Mouse (Mus musculus) liver, adult 2 months (tissue): ENCODE data around the gene Hba-a1.

Experiments
- CTCF ChIP-seq: fragments of 200-500 bp; IDR thresholded peaks from 2 replicates; pipeline ENCODE4 v1.5.1; 2011; ENCODE audit warnings: low read depth, low read length, control low read depth
- POLR2A ChIP-seq: fragments of 200-500 bp; IDR thresholded peaks from 2 replicates; pipeline ENCODE4 v1.6.1; 2011; ENCODE audit warnings: low read length, control low read depth; ENCODE audit not compliant: insufficient read depth; ENCODE audit errors: extremely low read depth

DNA sequence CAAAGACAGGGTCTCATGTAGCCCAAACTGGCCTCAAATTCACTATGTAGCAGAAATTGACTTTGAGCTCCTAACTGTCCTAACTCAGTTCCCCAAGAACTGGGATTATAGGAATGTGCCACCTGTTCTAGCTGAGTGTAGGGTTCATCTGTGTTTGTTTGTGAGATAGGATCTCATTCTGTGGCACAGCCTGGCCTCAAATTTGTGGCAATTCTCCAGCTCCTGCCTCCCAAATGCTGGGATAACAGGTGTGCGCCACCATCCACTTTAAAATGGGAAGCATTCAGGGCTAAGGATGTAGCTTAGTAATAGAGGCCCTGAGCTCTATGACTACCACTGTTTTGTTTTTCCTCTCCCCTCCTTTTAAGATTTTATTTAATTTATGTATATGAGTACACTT lies 30.2 kb upstream of the Hba-a1 start:
- TF ChIP-seq POLR2A, result no peak
- TF ChIP-seq CTCF, result no peak
